Mouse (Mus musculus): Measurements from ENCODE around the gene Dock6. TPM values are rescaled to one million over a fixed set of nuclear protein-coding genes. Genes with fewer than 3 reads are reported as not detected.
A peak's percentile ranks its signal among the peaks of the same experiment; 100 is the strongest.

Gene Dock6
- polyA plus RNA-seq, 1 experiment: 12.1 TPM

- no peaks in the 10 kb centered on the region for H3K27me3 ChIP-seq (ENCODE audit: control insufficient read depth, insufficient read depth, insufficient read length)
- peaks cover 23% of the 10 kb centered on the region for H3K36me3 ChIP-seq (ENCODE audit: control insufficient read depth, insufficient read depth)
- peaks cover 23% of the 10 kb centered on the region for H3K79me3 ChIP-seq (ENCODE audit: low read depth)
- peaks cover 56% of the 10 kb centered on the region for H3K79me2 ChIP-seq (ENCODE audit: control insufficient read depth, insufficient read depth)
- H3ac ChIP-seq (ENCODE audit: control insufficient read depth, insufficient read length, low read depth): peak overlapping the region; percentile 72
- TF ChIP-seq CEBPB (IDR thresholded peaks at IDR 0.05; ENCODE audit: low read depth) (no peak), FOSL1 (IDR thresholded peaks at IDR 0.05; ENCODE audit: insufficient read depth, low read length, poor library complexity, severe bottlenecking) (no peak), CTCF (IDR thresholded peaks at IDR 0.05; ENCODE audit: control insufficient read depth, insufficient read depth, insufficient read length) (no peak), MYOD1 (IDR thresholded peaks at IDR 0.05; ENCODE audit: control insufficient read depth, insufficient read length, low read depth) (no peak), MYOG (IDR thresholded peaks at IDR 0.05; ENCODE audit: control insufficient read depth, extremely low read depth, insufficient read length) (no peak), USF1 (IDR thresholded peaks at IDR 0.05; ENCODE audit: low read depth) (no peak), MAX (IDR thresholded peaks at IDR 0.05) (no peak)
- peak overlapping the region; percentile 66 for H3K4me3 ChIP-seq (ENCODE audit: insufficient read depth, poor library complexity, severe bottlenecking)
Measured at GRCm38 (mm10) chr9:21797921-21798344, 54.5 kb downstream of the Dock6 start.

- Histone ChIP-seq H3K36me3 (ENCODE audit: control insufficient read depth, insufficient read depth) (peaks cover 24% of the 10 kb centered on the region), H3K79me2 (ENCODE audit: control insufficient read depth, insufficient read depth) (peaks cover 62% of the 10 kb centered on the region), H3ac (ENCODE audit: control insufficient read depth, insufficient read length, low read depth) (peak overlapping the region; percentile 12), H3K79me3 (ENCODE audit: low read depth) (peaks cover 21% of the 10 kb centered on the region), H3K4me3 (ENCODE audit: insufficient read depth, poor library complexity, severe bottlenecking) (no peak overlapping the region), H3K27me3 (ENCODE audit: control insufficient read depth, insufficient read depth, insufficient read length) (no peaks in the 10 kb centered on the region)
- no peak for TF ChIP-seq MYOD1 (IDR thresholded peaks at IDR 0.05; ENCODE audit: control insufficient read depth, insufficient read length, low read depth)
- no peak for TF ChIP-seq USF1 (IDR thresholded peaks at IDR 0.05; ENCODE audit: low read depth)
- no peak for TF ChIP-seq MYOG (IDR thresholded peaks at IDR 0.05; ENCODE audit: control insufficient read depth, extremely low read depth, insufficient read length)
- TF ChIP-seq FOSL1 (IDR thresholded peaks at IDR 0.05; ENCODE audit: insufficient read depth, low read length, poor library complexity, severe bottlenecking): no peak
- no peak for TF ChIP-seq CEBPB (IDR thresholded peaks at IDR 0.05; ENCODE audit: low read depth)
- TF ChIP-seq MAX (IDR thresholded peaks at IDR 0.05): no peak
- no peak for TF ChIP-seq CTCF (IDR thresholded peaks at IDR 0.05; ENCODE audit: control insufficient read depth, insufficient read depth, insufficient read length)
Measured at GRCm38 (mm10) chr9:21796919-21797318, 55.5 kb downstream of the Dock6 start.

- Histone ChIP-seq H3K79me3 (ENCODE audit: low read depth) (peaks cover 25% of the 10 kb centered on the region), H3K36me3 (ENCODE audit: control insufficient read depth, insufficient read depth) (peaks cover 29% of the 10 kb centered on the region), H3K27me3 (ENCODE audit: control insufficient read depth, insufficient read depth, insufficient read length) (no peaks in the 10 kb centered on the region), H3K79me2 (ENCODE audit: control insufficient read depth, insufficient read depth) (peaks cover 67% of the 10 kb centered on the region), H3ac (ENCODE audit: control insufficient read depth, insufficient read length, low read depth) (no peak overlapping the region), H3K4me3 (ENCODE audit: insufficient read depth, poor library complexity, severe bottlenecking) (no peak overlapping the region)
- TF ChIP-seq MYOG (IDR thresholded peaks at IDR 0.05; ENCODE audit: control insufficient read depth, extremely low read depth, insufficient read length) (no peak), FOSL1 (IDR thresholded peaks at IDR 0.05; ENCODE audit: insufficient read depth, low read length, poor library complexity, severe bottlenecking) (no peak), CEBPB (IDR thresholded peaks at IDR 0.05; ENCODE audit: low read depth) (no peak), MYOD1 (IDR thresholded peaks at IDR 0.05; ENCODE audit: control insufficient read depth, insufficient read length, low read depth) (no peak), CTCF (IDR thresholded peaks at IDR 0.05; ENCODE audit: control insufficient read depth, insufficient read depth, insufficient read length) (no peak), MAX (IDR thresholded peaks at IDR 0.05) (no peak), USF1 (IDR thresholded peaks at IDR 0.05; ENCODE audit: low read depth) (no peak)
Measured at GRCm38 (mm10) chr9:21796259-21796658, 56.2 kb downstream of the Dock6 start.

GRCm38 (mm10) chr9:21795579-21795978 is 56.9 kb downstream of the Dock6 start:
- Histone ChIP-seq H3K27me3 (ENCODE audit: control insufficient read depth, insufficient read depth, insufficient read length) (no peaks in the 10 kb centered on the region), H3K79me3 (ENCODE audit: low read depth) (peaks cover 31% of the 10 kb centered on the region), H3ac (ENCODE audit: control insufficient read depth, insufficient read length, low read depth) (no peak overlapping the region), H3K79me2 (ENCODE audit: control insufficient read depth, insufficient read depth) (peaks cover 74% of the 10 kb centered on the region), H3K4me3 (ENCODE audit: insufficient read depth, poor library complexity, severe bottlenecking) (no peak overlapping the region), H3K36me3 (ENCODE audit: control insufficient read depth, insufficient read depth) (peaks cover 36% of the 10 kb centered on the region)
- TF ChIP-seq MAX (IDR thresholded peaks at IDR 0.05) (no peak), CEBPB (IDR thresholded peaks at IDR 0.05; ENCODE audit: low read depth) (no peak), FOSL1 (IDR thresholded peaks at IDR 0.05; ENCODE audit: insufficient read depth, low read length, poor library complexity, severe bottlenecking) (no peak), MYOD1 (IDR thresholded peaks at IDR 0.05; ENCODE audit: control insufficient read depth, insufficient read length, low read depth) (no peak), USF1 (IDR thresholded peaks at IDR 0.05; ENCODE audit: low read depth) (no peak), MYOG (IDR thresholded peaks at IDR 0.05; ENCODE audit: control insufficient read depth, extremely low read depth, insufficient read length) (no peak), CTCF (IDR thresholded peaks at IDR 0.05; ENCODE audit: control insufficient read depth, insufficient read depth, insufficient read length) (no peak)

- Histone ChIP-seq H3K79me2 (ENCODE audit: control insufficient read depth, insufficient read depth) (peaks cover 81% of the 10 kb centered on the region), H3ac (ENCODE audit: control insufficient read depth, insufficient read length, low read depth) (no peak overlapping the region), H3K27me3 (ENCODE audit: control insufficient read depth, insufficient read depth, insufficient read length) (no peaks in the 10 kb centered on the region), H3K36me3 (ENCODE audit: control insufficient read depth, insufficient read depth) (peaks cover 42% of the 10 kb centered on the region), H3K79me3 (ENCODE audit: low read depth) (peaks cover 38% of the 10 kb centered on the region), H3K4me3 (ENCODE audit: insufficient read depth, poor library complexity, severe bottlenecking) (no peak overlapping the region)
- TF ChIP-seq MAX (IDR thresholded peaks at IDR 0.05): no peak
- TF ChIP-seq MYOD1 (IDR thresholded peaks at IDR 0.05; ENCODE audit: control insufficient read depth, insufficient read length, low read depth): no peak
- no peak for TF ChIP-seq FOSL1 (IDR thresholded peaks at IDR 0.05; ENCODE audit: insufficient read depth, low read length, poor library complexity, severe bottlenecking)
- TF ChIP-seq CTCF (IDR thresholded peaks at IDR 0.05; ENCODE audit: control insufficient read depth, insufficient read depth, insufficient read length): no peak
- no peak for TF ChIP-seq CEBPB (IDR thresholded peaks at IDR 0.05; ENCODE audit: low read depth)
- TF ChIP-seq USF1 (IDR thresholded peaks at IDR 0.05; ENCODE audit: low read depth): no peak
- no peak for TF ChIP-seq MYOG (IDR thresholded peaks at IDR 0.05; ENCODE audit: control insufficient read depth, extremely low read depth, insufficient read length)
Measured at GRCm38 (mm10) chr9:21794925-21795324, 57.5 kb downstream of the Dock6 start.
